Mouse (Mus musculus): Measurements from ENCODE around the gene Elovl5. TPM values are rescaled to one million over a fixed set of nuclear protein-coding genes. Genes with fewer than 3 reads are reported as not detected.
A peak's percentile ranks its signal among the peaks of the same experiment; 100 is the strongest.

The Elovl5 gene
- polyA plus RNA-seq, 1 experiment = 88.7 TPM

GRCm38 (mm10) chr9:78013813-78014212 lies 96.6 kb downstream of the Elovl5 start:
- TF ChIP-seq POLR2A (IDR thresholded peaks at IDR 0.05; ENCODE audit: extremely low read depth, insufficient read depth, low read length) = no peak
- TF ChIP-seq CTCF (IDR thresholded peaks at IDR 0.05; ENCODE audit: extremely low read depth, insufficient read depth, low read length) = 0 out of 2 replicates have a peak, but pooled peaks have one; percentile 20
- Histone ChIP-seq H3K4me1 (ENCODE audit: control insufficient read depth, insufficient read depth, low read length) (no peaks in the 10 kb centered on the region), H3K27ac (ENCODE audit: insufficient read depth, low read length) (no peak overlapping the region), H3K4me3 (ENCODE audit: insufficient read depth, low read length) (no peak overlapping the region)

- TF ChIP-seq POLR2A (IDR thresholded peaks at IDR 0.05; ENCODE audit: extremely low read depth, insufficient read depth, low read length) (no peak), CTCF (IDR thresholded peaks at IDR 0.05; ENCODE audit: extremely low read depth, insufficient read depth, low read length) (no peak)
Observed at GRCm38 (mm10) chr9:78015816-78016215, 98.7 kb downstream of the Elovl5 start.

GRCm38 (mm10) chr9:78016288-78016687 lies 99.1 kb downstream of the Elovl5 start:
- TF ChIP-seq CTCF (IDR thresholded peaks at IDR 0.05; ENCODE audit: extremely low read depth, insufficient read depth, low read length) (no peak), POLR2A (IDR thresholded peaks at IDR 0.05; ENCODE audit: extremely low read depth, insufficient read depth, low read length) (no peak)
- no peak overlapping the region for H3K27ac ChIP-seq (ENCODE audit: insufficient read depth, low read length)
- H3K4me1 ChIP-seq (ENCODE audit: control insufficient read depth, insufficient read depth, low read length) = no peaks in the 10 kb centered on the region
- no peak overlapping the region for H3K4me3 ChIP-seq (ENCODE audit: insufficient read depth, low read length)

More at GRCm38 (mm10) chr9:78015816-78016215, 98.7 kb downstream of the Elovl5 start:
- H3K4me3 ChIP-seq (ENCODE audit: insufficient read depth, low read length) = no peak overlapping the region
- H3K27ac ChIP-seq (ENCODE audit: insufficient read depth, low read length) = no peak overlapping the region
- no peaks in the 10 kb centered on the region for H3K4me1 ChIP-seq (ENCODE audit: control insufficient read depth, insufficient read depth, low read length)

- no peak for TF ChIP-seq POLR2A (IDR thresholded peaks at IDR 0.05; ENCODE audit: extremely low read depth, insufficient read depth, low read length)
- TF ChIP-seq CTCF (IDR thresholded peaks at IDR 0.05; ENCODE audit: extremely low read depth, insufficient read depth, low read length) = no peak
- H3K4me1 ChIP-seq (ENCODE audit: control insufficient read depth, insufficient read depth, low read length) = no peaks in the 10 kb centered on the region
- H3K27ac ChIP-seq (ENCODE audit: insufficient read depth, low read length) = no peak overlapping the region
- no peak overlapping the region for H3K4me3 ChIP-seq (ENCODE audit: insufficient read depth, low read length)
Observed at GRCm38 (mm10) chr9:78021256-78021655, 104.1 kb downstream of the Elovl5 start.

GRCm38 (mm10) chr9:78022187-78022945 lies 105.2 kb downstream of the Elovl5 start:
- TF ChIP-seq CTCF (IDR thresholded peaks at IDR 0.05; ENCODE audit: extremely low read depth, insufficient read depth, low read length) (no peak), POLR2A (IDR thresholded peaks at IDR 0.05; ENCODE audit: extremely low read depth, insufficient read depth, low read length) (no peak)
- no peaks in the 10 kb centered on the region for H3K4me1 ChIP-seq (ENCODE audit: control insufficient read depth, insufficient read depth, low read length)
- H3K27ac ChIP-seq (ENCODE audit: insufficient read depth, low read length) = no peak overlapping the region
- no peak overlapping the region for H3K4me3 ChIP-seq (ENCODE audit: insufficient read depth, low read length)

- H3K4me3 ChIP-seq (ENCODE audit: insufficient read depth, low read length) = no peak overlapping the region
- H3K4me1 ChIP-seq (ENCODE audit: control insufficient read depth, insufficient read depth, low read length) = no peaks in the 10 kb centered on the region
- no peak overlapping the region for H3K27ac ChIP-seq (ENCODE audit: insufficient read depth, low read length)
- TF ChIP-seq POLR2A (IDR thresholded peaks at IDR 0.05; ENCODE audit: extremely low read depth, insufficient read depth, low read length) (no peak), CTCF (IDR thresholded peaks at IDR 0.05; ENCODE audit: extremely low read depth, insufficient read depth, low read length) (peak; percentile 95)
Observed at GRCm38 (mm10) chr9:78024823-78025222, 107.7 kb downstream of the Elovl5 start.

GRCm38 (mm10) chr9:78027099-78027498 lies 109.9 kb downstream of the Elovl5 start:
- no peak overlapping the region for H3K4me3 ChIP-seq (ENCODE audit: insufficient read depth, low read length)
- no peak overlapping the region for H3K27ac ChIP-seq (ENCODE audit: insufficient read depth, low read length)
- TF ChIP-seq CTCF (IDR thresholded peaks at IDR 0.05; ENCODE audit: extremely low read depth, insufficient read depth, low read length) (no peak), POLR2A (IDR thresholded peaks at IDR 0.05; ENCODE audit: extremely low read depth, insufficient read depth, low read length) (no peak)
- H3K4me1 ChIP-seq (ENCODE audit: control insufficient read depth, insufficient read depth, low read length) = no peaks in the 10 kb centered on the region

GRCm38 (mm10) chr9:78030835-78031456 lies 113.8 kb downstream of the Elovl5 start:
- H3K4me1 ChIP-seq (ENCODE audit: control insufficient read depth, insufficient read depth, low read length) = no peaks in the 10 kb centered on the region
- TF ChIP-seq CTCF (IDR thresholded peaks at IDR 0.05; ENCODE audit: extremely low read depth, insufficient read depth, low read length) (no peak), POLR2A (IDR thresholded peaks at IDR 0.05; ENCODE audit: extremely low read depth, insufficient read depth, low read length) (no peak)
- H3K4me3 ChIP-seq (ENCODE audit: insufficient read depth, low read length) = no peak overlapping the region
- H3K27ac ChIP-seq (ENCODE audit: insufficient read depth, low read length) = no peak overlapping the region

GRCm38 (mm10) chr9:78032930-78033329 lies 115.8 kb downstream of the Elovl5 start:
- Histone ChIP-seq H3K4me3 (ENCODE audit: insufficient read depth, low read length) (no peak overlapping the region), H3K4me1 (ENCODE audit: control insufficient read depth, insufficient read depth, low read length) (no peaks in the 10 kb centered on the region), H3K27ac (ENCODE audit: insufficient read depth, low read length) (no peak overlapping the region)
- TF ChIP-seq POLR2A (IDR thresholded peaks at IDR 0.05; ENCODE audit: extremely low read depth, insufficient read depth, low read length) = no peak

Other genes with a start within 250 kb of the Elovl5 start
- 37.1 and 39.4 TPM in 2 replicates for gene Gclc, start 162.8 kb upstream of the Elovl5 start, polyA plus RNA-seq (2012; rRNA removed)
- gene Gcm1, start 134.6 kb downstream of the Elovl5 start, polyA plus RNA-seq (2012; rRNA removed) = not detected in 2 replicates
- gene Fbxo9, start 191.7 kb downstream of the Elovl5 start, polyA plus RNA-seq (2012; rRNA removed) = 138 and 144 TPM in 2 replicates
- 18.0 and 19.1 TPM in 2 replicates for gene Ick, start 191.8 kb downstream of the Elovl5 start, polyA plus RNA-seq (2012; rRNA removed)

Data from cortical plate, adult 2 months (tissue).